Mouse (Mus musculus): ENCODE measurements at regions not wholly inside any gene's neighbourhood (a gene's known extent, or its start where the extent isn't known, plus 50 kb on each side); places are given as distances from the start of the nearest gene placed in this dataset.

DNA sequence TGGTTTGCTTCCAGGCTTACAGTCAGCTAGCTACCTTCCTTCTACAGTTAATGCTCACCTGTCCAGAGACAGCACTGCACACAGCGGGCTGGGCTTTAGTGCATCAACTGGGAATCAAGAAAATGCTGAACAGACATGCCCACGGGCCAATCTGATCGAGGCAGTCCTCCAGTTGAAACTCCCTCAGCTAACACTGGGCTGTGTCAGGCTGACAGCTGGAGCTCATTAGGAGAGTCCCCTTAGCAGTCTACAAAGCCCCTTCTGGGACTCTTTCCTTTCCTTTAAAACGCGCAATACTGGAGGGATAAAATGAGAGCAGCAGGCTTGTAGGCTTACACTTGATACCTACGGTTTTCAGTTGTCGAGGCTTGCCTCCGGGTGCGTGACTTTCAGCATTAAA is 53.9 kb upstream of the Hivep1 start:
- TF ChIP-seq CTCF (conservative IDR thresholded peaks at IDR 0.05; ENCODE audit: low read length) (no peak), NANOG (IDR thresholded peaks at IDR 0.05; ENCODE audit: borderline replicate concordance, low read length) (no peak)
